ENCODE assay signal across 22 mouse cellular contexts in the genomic region with DNA sequence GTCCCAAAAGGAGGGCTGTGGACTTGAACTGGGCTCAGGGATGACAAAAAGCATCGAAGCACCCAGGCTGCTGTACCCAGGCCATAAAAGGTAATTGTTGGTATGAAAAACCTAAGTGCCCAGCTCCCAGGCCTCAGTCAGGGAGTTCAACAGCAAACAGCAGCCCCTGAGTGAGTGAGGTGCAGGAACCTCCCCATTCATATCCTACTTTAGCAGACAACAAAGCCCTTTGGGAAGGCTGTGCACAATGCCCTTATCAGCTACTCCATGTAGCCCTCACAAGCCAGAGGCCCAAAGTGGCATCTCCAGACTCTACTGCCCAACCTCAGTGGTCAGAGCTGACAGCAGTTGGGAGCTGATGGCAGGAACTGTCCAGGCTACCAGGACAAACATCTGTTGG. TPM values are rescaled to one million over a fixed set of nuclear protein-coding genes. Genes with fewer than 3 reads are reported as not detected.
DNase-seq lines count a peak whose midpoint lies in the region; ATAC-seq and TF ChIP-seq lines count a peak whose summit lies in the region.
"Had no signal": no experiment of that assay in that cellular context is flagged by ENCODE, and none has a peak within 500 bp of the region (broad histone marks: within the 10 kb centered on the region; RNA-seq: fewer than 3 reads in every experiment).

No protein-coding gene starts in this region.

- no peaks in the 10 kb centered on the region for H3K9me3 ChIP-seq in liver, embryonic 12.5 days (replicated peaks)
- H3K9me3 ChIP-seq in liver, embryonic 13.5 days (replicated peaks): no peaks in the 10 kb centered on the region
- H3K9me3 ChIP-seq in liver, embryonic 14.5 days (ENCODE audit: control insufficient read depth, low read length): no peaks in the 10 kb centered on the region
- H3K9me3 ChIP-seq: forebrain, embryonic 10.5 days; forebrain, embryonic 13.5 days; heart, embryonic 12.5 days; heart, embryonic 15.5 days had no signal

- peak; percentile 58 for ATAC-seq in liver, embryonic 12.5 days
- peak; percentile 70; the same call in 1 of the 2 replicates for ATAC-seq in liver, embryonic 13.5 days (ENCODE audit: low read depth)
- ATAC-seq in liver, embryonic 14.5 days (ENCODE audit: insufficient read depth): peak; percentile 55
- ATAC-seq in megakaryocyte progenitor cell, adult 5-6 weeks (replicated peaks; ENCODE audit: poor library complexity): peak; percentile 76
- ATAC-seq: CD4-positive, CD25-positive, alpha-beta regulatory T cell, adult 4 months; forebrain, embryonic 13.5 days; forebrain, embryonic 16.5 days had no signal

- H3K9ac ChIP-seq in liver, embryonic 12.5 days: no peak overlapping the region
- H3K9ac ChIP-seq in liver, embryonic 13.5 days: 0 out of 2 replicates have a peak overlapping the region, but pooled peaks have one; percentile 6
- H3K9ac ChIP-seq in liver, embryonic 14.5 days (replicated peaks): no peak overlapping the region
- H3K9ac ChIP-seq: forebrain, embryonic 13.5 days; heart, embryonic 12.5 days; heart, embryonic 15.5 days; hindbrain, embryonic 14.5 days had no signal

- peaks cover 15% of the 10 kb centered on the region for H3K4me1 ChIP-seq in liver, embryonic 12.5 days
- H3K4me1 ChIP-seq in liver, embryonic 13.5 days (replicated peaks): peaks cover 20% of the 10 kb centered on the region
- peaks cover 0 to 10% of the 10 kb centered on the region in 2 experiments; a peak in 2 of 4 replicates for H3K4me1 ChIP-seq in liver, embryonic 14.5 days (replicated peaks; ENCODE audit: control insufficient read depth in 2 of 2, insufficient read depth in 2 of 2, low read length in 1 of 2)

- H3K36me3 ChIP-seq in liver, embryonic 12.5 days: no peaks in the 10 kb centered on the region
- no peaks in the 10 kb centered on the region for H3K36me3 ChIP-seq in liver, embryonic 13.5 days
- no peaks in the 10 kb centered on the region for H3K36me3 ChIP-seq in liver, embryonic 14.5 days (replicated peaks; ENCODE audit: control insufficient read depth, insufficient read depth, low read depth)
- H3K36me3 ChIP-seq: forebrain, embryonic 10.5 days; heart, embryonic 12.5 days; heart, embryonic 15.5 days had no signal

- TF ChIP-seq CTCF in liver, embryonic 14.5 days (IDR thresholded peaks at IDR 0.05; ENCODE audit: low read depth): no peak

- H3K4me3 ChIP-seq in liver, embryonic 12.5 days: no peak overlapping the region
- H3K4me3 ChIP-seq in liver, embryonic 13.5 days (replicated peaks): no peak overlapping the region
- H3K4me3 ChIP-seq in liver, embryonic 14.5 days (ENCODE audit: insufficient read depth in 1 of 2, low read depth in 2 of 2, low read length in 2 of 2): no peak overlapping the region
- H3K4me3 ChIP-seq: forebrain, embryonic 10.5 days; forebrain, embryonic 13.5 days; heart, embryonic 12.5 days; heart, embryonic 15.5 days had no signal

- no peak overlapping the region for H3K4me2 ChIP-seq in liver, embryonic 12.5 days
- no peak overlapping the region for H3K4me2 ChIP-seq in liver, embryonic 13.5 days
- H3K4me2 ChIP-seq in liver, embryonic 14.5 days (ENCODE audit: low read depth): no peak overlapping the region
- H3K4me2 ChIP-seq: forebrain, embryonic 13.5 days; heart, embryonic 12.5 days; heart, embryonic 15.5 days; hindbrain, embryonic 14.5 days had no signal

- peaks cover 12% of the 10 kb centered on the region; the same call in 1 of the 2 replicates for H3K27me3 ChIP-seq in liver, embryonic 12.5 days (replicated peaks)
- H3K27me3 ChIP-seq in liver, embryonic 13.5 days: peaks cover 6% of the 10 kb centered on the region
- H3K27me3 ChIP-seq in liver, embryonic 14.5 days (ENCODE audit: control insufficient read depth, insufficient read depth, low read length): no peaks in the 10 kb centered on the region
- H3K27me3 ChIP-seq: forebrain, embryonic 13.5 days; heart, embryonic 15.5 days had no signal

- no peak for DNase-seq in liver
- no peak for DNase-seq in liver, embryonic 13.5 days
- DNase-seq in liver, embryonic 14.5 days (ENCODE audit: low read depth in 3 of 3, low spot score in 3 of 3): no peak
- DNase-seq in adrenal gland, postnatal 36 days: no peak
- no peak for DNase-seq in heart, adult 18-20 months
- DNase-seq: adrenal gland, adult 2 months; cerebellum, adult 18-20 months; cerebellum, adult 9-10 months; cerebellum, postnatal 14 days; gastrocnemius, postnatal 10 days; gastrocnemius, postnatal 36 days; heart, postnatal 10 days; heart, postnatal 36 days had no signal

- no peak for TF ChIP-seq EP300 in liver, embryonic 14.5 days (IDR thresholded peaks at IDR 0.05; ENCODE audit: low read depth)

- 67% methylated on average over 1 of the region's 1 CpGs for WGBS in liver, embryonic 12.5 days (ENCODE audit: insufficient replicate concordance)
- 72% methylated on average over 1 of the region's 1 CpGs for WGBS in liver, embryonic 13.5 days (ENCODE audit: insufficient replicate concordance)
- 50% methylated on average over 1 of the region's 1 CpGs for WGBS in liver, embryonic 14.5 days (ENCODE audit: insufficient replicate concordance)

- no peak overlapping the region for H3K27ac ChIP-seq in liver, embryonic 12.5 days
- H3K27ac ChIP-seq in liver, embryonic 13.5 days: peak overlapping the region; percentile 43; the same call in 1 of the 2 replicates
- H3K27ac ChIP-seq in liver, embryonic 14.5 days: no peak overlapping the region
- H3K27ac ChIP-seq: forebrain, embryonic 10.5 days; forebrain, embryonic 13.5 days; heart, embryonic 15.5 days; hindbrain, embryonic 14.5 days had no signal

RNA-seq across cellular contexts. Expression of a gene that starts 23.2 kb away (rescaled TPM):
- polyA plus RNA-seq in liver, embryonic 12.5 days (2016; fragmentation: Nextera tagmentation; extraction: Ambion mirVana): 3.0 and 3.2 TPM in 2 replicates
- polyA plus RNA-seq in liver, embryonic 13.5 days (2015; fragmentation: Nextera tagmentation; extraction: Ambion mirVana): 2.5 and 3.6 TPM in 2 replicates
- 1.4 TPM in 2 replicates for polyA plus RNA-seq in liver, embryonic 14.5 days (2012; rRNA removed)
- polyA plus RNA-seq in liver, embryonic 14.5 days (2014; fragmentation: Nextera tagmentation; extraction: Ambion mirVana): 2.4 and 3.1 TPM in 2 replicates
- 1.1 and 1.2 TPM in 2 replicates for total RNA-seq in megakaryocyte progenitor cell, adult 5-6 weeks (2015)
- total RNA-seq in megakaryocyte progenitor cell, adult 5-6 weeks (2017): 0.67 and 1.2 TPM in 2 replicates
- 10 to 100 TPM; 33.3 to 40.1 TPM for total RNA-seq in adrenal gland, postnatal 36 days (2021)
- 10 to 100 TPM; 29.4 to 30.2 TPM for total RNA-seq in heart, adult 18-20 months (2021)

Comparison
In these comparisons a context has a peak if more than half of its experiments do, and no peak if none do; other contexts are left out.
1. RNA of a gene that starts 23.2 kb away (total RNA-seq): 33.3 to 40.1 TPM in adrenal gland, postnatal 36 days and 29.4 to 30.2 TPM in heart, adult 18-20 months; 0.67 to 1.2 TPM in megakaryocyte progenitor cell, adult 5-6 weeks; every median in the first group is over 10 times any median in the second.
2. Peak in every context shown above with its lines, with median percentiles within 50 percentile points of each other: ATAC-seq.